Mouse (Mus musculus) CD8-positive naive resting alpha-beta T cell, adult 57 days (primary cell): ENCODE data around the gene Cxcl13. TPM values are rescaled to one million over a fixed set of nuclear protein-coding genes. Genes with fewer than 3 reads are reported as not detected.

Experiments
- total RNA-seq: library from RNA; stranded (reverse); gene quantifications from one replicate; pipeline ENCODE4 v1.2.4, GENCODE M21; 2023

The Cxcl13 gene
- not detected for total RNA-seq

DNA sequence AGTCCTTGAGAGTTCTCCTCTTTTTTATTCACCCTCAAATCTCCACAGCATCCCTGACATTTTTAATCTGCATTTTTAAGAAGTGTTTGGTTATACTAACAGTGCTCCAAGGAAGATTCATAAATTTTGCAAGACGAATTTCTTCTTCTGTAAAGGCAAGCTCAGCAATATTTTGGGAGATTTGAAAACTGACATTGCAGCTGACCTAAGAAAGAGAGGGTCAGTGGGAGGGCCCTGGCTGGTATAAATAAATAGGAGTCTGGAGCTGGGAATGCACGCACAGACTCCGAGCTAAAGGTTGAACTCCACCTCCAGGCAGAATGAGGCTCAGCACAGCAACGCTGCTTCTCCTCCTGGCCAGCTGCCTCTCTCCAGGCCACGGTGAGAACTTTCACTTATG is at the start of gene Cxcl13:
TSS of gene Cxcl13 (plus strand) at position 301 of the 400 bp plus-strand sequence.

Other genes starting within 250 kb of the Cxcl13 start
- gene Gm7978, start 220.8 kb upstream of the Cxcl13 start, total RNA-seq: not detected
- not detected for gene Gm7982, start 214.9 kb upstream of the Cxcl13 start, total RNA-seq
- not detected for gene E330014E10Rik, start 181.0 kb upstream of the Cxcl13 start, total RNA-seq
- gene Cnot6l, start 207.2 kb downstream of the Cxcl13 start, total RNA-seq: 196 TPM